Mouse (Mus musculus) kidney, adult 2 months (tissue): ENCODE data around the gene Rbbp4. TPM values are rescaled to one million over a fixed set of nuclear protein-coding genes. Genes with fewer than 3 reads are reported as not detected.
"Not testable (repeated sequence)": the region's sequence is repeated elsewhere in the genome, so short reads cannot be mapped to it uniquely, and the experiment has no call there.

Experiments used
- DNase-seq: peaks from one replicate; pipeline ENCODE4 v3.0.0; 2021
- H3K27ac ChIP-seq: fragments of 200-500 bp; 2 replicates; pipeline ENCODE4 v1.5.1; 2012; ENCODE audit warnings: low read depth, low read length, control low read depth, inconsistent platforms; ENCODE audit not compliant: insufficient read depth
- H3K27me3 ChIP-seq: fragments of 200-500 bp; replicated peaks from 2 replicates; pipeline ENCODE4 v1.6.1; 2012; ENCODE audit warnings: mild to moderate bottlenecking, moderate library complexity, low read length, inconsistent platforms; ENCODE audit not compliant: control insufficient read depth, insufficient read depth
- H3K36me3 ChIP-seq: fragments of 200-500 bp; 2 replicates; pipeline ENCODE4 v1.6.1; 2012; ENCODE audit warnings: mild to moderate bottlenecking, moderate library complexity, low read length, inconsistent platforms; ENCODE audit not compliant: control insufficient read depth, insufficient read depth
- H3K4me1 ChIP-seq: fragments of 200-500 bp; 2 replicates; pipeline ENCODE4 v1.6.1; 2011; ENCODE audit warnings: low read length; ENCODE audit not compliant: control insufficient read depth, insufficient read depth
- H3K4me3 ChIP-seq: fragments of 200-500 bp; 2 replicates; pipeline ENCODE4 v1.5.1; 2011; ENCODE audit warnings: mild to moderate bottlenecking, low read depth, low read length, control low read depth; ENCODE audit not compliant: insufficient read depth
- CTCF ChIP-seq: fragments of 200-500 bp; conservative IDR thresholded peaks from 2 replicates; pipeline ENCODE4 v1.5.1; 2011; ENCODE audit warnings: low read depth, mild to moderate bottlenecking, control low read depth, low read length, moderate library complexity, mixed read lengths; ENCODE audit not compliant: insufficient read depth, insufficient read length
- POLR2A ChIP-seq: fragments of 200-500 bp; IDR thresholded peaks from one replicate; pipeline ENCODE4 v1.6.1; 2011; ENCODE audit warnings: low read depth, low read length, control low read depth
- WGBS: fragments of 180-500 bp; shearing (Covaris S2); methylation state at CpG from one replicate; pipeline ENCODE4 v1.1.7; 2018; 5-methylcytosine and 5-hydroxymethylcytosine counted together
- polyA plus RNA-seq: library from polyadenylated mRNA; depleted of rRNA; stranded (reverse); fragments of >200 nt; gene quantifications from 2 replicates; pipeline ENCODE4 v1.2.3, GENCODE M21; 2012

Gene Rbbp4
- polyA plus RNA-seq, 1 experiment = 36.7 TPM

DNA sequence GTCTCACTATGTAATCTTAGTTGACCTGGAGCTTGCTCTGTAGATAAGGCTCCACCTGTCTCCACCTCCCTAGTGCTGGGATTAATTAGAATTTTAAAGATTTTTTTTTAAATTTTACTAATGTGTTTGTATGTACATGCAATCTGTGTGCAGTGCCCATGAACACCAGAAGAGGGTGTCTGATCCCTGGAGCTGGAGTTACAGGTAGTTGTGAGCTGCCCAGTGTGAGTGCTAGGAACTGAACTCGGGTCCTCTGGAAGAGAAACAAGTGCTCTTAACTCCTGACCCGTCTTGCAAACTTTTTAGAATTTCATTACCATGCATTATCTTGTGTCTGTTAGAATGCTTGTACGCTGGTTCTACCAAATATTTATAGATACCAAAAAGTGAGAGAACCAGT, 36.2 kb upstream of the Rbbp4 start:
- WGBS = 94% methylated on average over 3 of the region's 3 CpGs
- TF ChIP-seq CTCF = 0 out of 2 replicates have a peak, but pooled peaks have one; percentile 5
- no peak for TF ChIP-seq POLR2A
- DNase-seq = no peak

DNA sequence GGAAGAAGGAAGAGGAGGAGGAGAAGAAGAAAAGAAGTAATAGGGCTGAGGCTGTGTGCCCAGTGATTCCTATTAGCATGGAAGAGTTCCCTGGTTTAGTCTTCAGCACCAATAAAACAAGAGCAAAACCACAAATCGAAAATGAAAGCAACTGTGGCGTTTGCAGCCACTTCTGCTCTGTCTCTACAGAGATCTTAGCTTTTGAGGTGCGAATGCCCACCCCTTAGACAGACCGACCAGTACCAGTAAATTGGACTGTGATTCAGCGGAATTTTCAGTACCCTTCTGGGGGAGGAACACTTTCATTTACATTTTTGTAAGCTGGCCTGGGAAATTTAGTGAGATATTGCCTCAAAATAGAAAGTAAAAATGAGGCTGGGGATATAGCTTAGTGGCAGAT, 30.1 kb upstream of the Rbbp4 start:
- Histone ChIP-seq H3K36me3 (no peaks in the 10 kb centered on the region), H3K4me1 (no peaks in the 10 kb centered on the region), H3K27me3 (no peaks in the 10 kb centered on the region), H3K4me3 (no peak overlapping the region), H3K27ac (no peak overlapping the region; the same call in 1 of the 2 replicates)
- TF ChIP-seq POLR2A (no peak), CTCF (no peak)
- WGBS = 74% methylated on average over 5 of the region's 5 CpGs
- DNase-seq = no peak

More for the DNA sequence above, 36.2 kb upstream of the Rbbp4 start:
- Histone ChIP-seq H3K27ac (no peak overlapping the region), H3K4me1 (peaks cover 6% of the 10 kb centered on the region; the same call in 1 of the 2 replicates), H3K27me3 (no peaks in the 10 kb centered on the region), H3K36me3 (no peaks in the 10 kb centered on the region), H3K4me3 (no peak overlapping the region)

DNA sequence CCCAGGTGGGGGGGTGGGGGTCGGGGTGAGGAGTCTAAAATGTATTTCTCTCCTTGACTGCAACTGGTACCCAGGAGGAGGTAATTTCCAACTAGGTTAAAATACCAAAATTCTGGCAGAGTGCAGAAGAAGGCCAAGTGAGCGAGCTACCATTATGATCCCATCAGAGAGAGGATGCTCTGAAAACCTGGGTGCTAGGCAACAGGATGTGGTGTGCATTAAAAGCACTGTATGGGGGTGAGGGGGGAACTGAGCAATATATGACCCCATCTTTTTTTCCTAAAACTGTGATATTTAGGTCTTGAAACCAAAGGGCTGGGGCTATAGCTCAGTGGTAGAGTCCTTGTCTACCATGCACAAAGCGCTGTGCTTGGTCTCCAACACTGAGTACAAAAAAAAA, 29.2 kb upstream of the Rbbp4 start:
- DNase-seq = no peak
- Histone ChIP-seq H3K4me3 (no peak overlapping the region), H3K27me3 (no peaks in the 10 kb centered on the region), H3K4me1 (no peaks in the 10 kb centered on the region), H3K36me3 (no peaks in the 10 kb centered on the region), H3K27ac (no peak overlapping the region)
- TF ChIP-seq POLR2A (no peak), CTCF (no peak)
- WGBS = 91% methylated on average over 3 of the region's 3 CpGs

- Histone ChIP-seq H3K27ac (no peak overlapping the region), H3K4me1 (no peaks in the 10 kb centered on the region), H3K4me3 (no peak overlapping the region), H3K27me3 (no peaks in the 10 kb centered on the region), H3K36me3 (no peaks in the 10 kb centered on the region)
- no peak for TF ChIP-seq POLR2A
- no peak for TF ChIP-seq CTCF
- DNase-seq = no peak
- 82% methylated on average over 9 of the region's 9 CpGs for WGBS
These were observed 28.3 kb upstream of the Rbbp4 start for GRCm38 (mm10) chr4:129363463-129363862.

DNA sequence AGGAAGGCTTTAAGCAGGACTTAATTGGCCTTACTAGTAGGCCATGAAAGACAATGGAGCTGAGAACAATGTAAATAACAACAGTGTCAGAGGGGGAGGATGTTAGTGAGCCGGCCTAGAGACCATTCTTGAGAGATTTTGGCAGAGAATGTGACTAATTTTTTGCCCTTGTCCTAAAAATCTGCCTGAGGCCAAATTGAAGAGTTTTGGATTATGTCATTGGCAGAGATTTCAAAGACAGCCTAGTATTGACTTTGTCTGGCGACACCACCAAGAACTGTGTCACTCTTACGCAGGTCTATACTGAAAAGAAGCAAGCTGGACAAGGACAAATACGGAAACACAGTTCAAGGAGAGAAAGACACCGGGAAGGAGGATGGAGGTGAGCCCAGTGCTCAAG, 27.6 kb upstream of the Rbbp4 start:
- DNase-seq = no peak
- no peak for TF ChIP-seq POLR2A
- TF ChIP-seq CTCF = no peak
- 89% methylated on average over 5 of the region's 5 CpGs for WGBS

DNA sequence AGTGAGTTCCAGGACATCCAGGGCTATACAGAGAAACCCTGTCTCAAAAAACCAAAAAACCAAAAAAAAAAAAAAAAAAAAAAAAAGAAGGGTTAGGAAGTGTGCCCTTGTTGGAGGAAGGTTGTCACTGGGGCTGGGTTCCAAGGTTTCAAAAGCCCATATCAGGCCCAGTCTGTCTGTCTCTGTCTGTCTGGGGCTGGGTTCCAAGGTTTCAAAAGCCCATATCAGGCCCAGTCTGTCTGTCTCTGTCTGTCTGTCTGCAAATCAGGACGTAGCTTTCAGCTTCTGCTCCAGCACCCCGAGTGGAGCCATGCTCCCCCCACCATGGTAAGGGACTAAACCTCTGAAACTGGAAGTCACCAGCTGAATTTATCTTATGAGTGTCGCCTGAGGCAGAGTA, 27.1 kb upstream of the Rbbp4 start:
- H3K27ac ChIP-seq, H3K4me3 ChIP-seq, H3K27me3 ChIP-seq, DNase-seq, H3K36me3 ChIP-seq, H3K4me1 ChIP-seq: not testable (repeated sequence)
- 93% methylated on average over 3 of the region's 3 CpGs for WGBS

More for the DNA sequence above, 27.6 kb upstream of the Rbbp4 start:
- Histone ChIP-seq H3K36me3 (no peaks in the 10 kb centered on the region), H3K4me1 (no peaks in the 10 kb centered on the region), H3K27me3 (no peaks in the 10 kb centered on the region), H3K4me3 (no peak overlapping the region), H3K27ac (no peak overlapping the region)

- no peaks in the 10 kb centered on the region for H3K27me3 ChIP-seq
- DNase-seq = no peak
- WGBS = 61% methylated on average over 15 of the region's 15 CpGs
- H3K27ac ChIP-seq = no peak overlapping the region
- H3K4me1 ChIP-seq = no peaks in the 10 kb centered on the region
- H3K4me3 ChIP-seq = no peak overlapping the region
- TF ChIP-seq POLR2A = no peak
- no peak for TF ChIP-seq CTCF
- H3K36me3 ChIP-seq = no peaks in the 10 kb centered on the region
These were observed 22.5 kb upstream of the Rbbp4 start for GRCm38 (mm10) chr4:129357613-129358163.
